Mouse (Mus musculus) lung, embryonic 14.5 days (tissue): Measurements from ENCODE around the gene Phyh. TPM values are rescaled to one million over a fixed set of nuclear protein-coding genes. Genes with fewer than 3 reads are reported as not detected.

Experiments
- ATAC-seq: fragments of 200-750 bp; cut with Nextera tagmentation; 2 replicates; pipeline ENCODE4 v1.8.0; 2017; ENCODE audit warnings: mild to moderate bottlenecking, moderate TSS enrichment, moderate library complexity; ENCODE audit not compliant: insufficient read depth
- DNase-seq: peaks from one replicate; pipeline ENCODE4 v3.0.0-alpha.2; 2015
- H3K27ac ChIP-seq: fragments of 300-500 bp; sonication (generic); 2 replicates; pipeline ENCODE4 v1.5.1; 2014; ENCODE audit warnings: low read depth, mild to moderate bottlenecking, moderate library complexity
- H3K27me3 ChIP-seq: fragments of 300-500 bp; sonication (generic); 2 replicates; pipeline ENCODE4 v1.6.1; 2014; ENCODE audit warnings: low read length, control low read depth; ENCODE audit not compliant: insufficient read depth
- H3K36me3 ChIP-seq: fragments of 300-500 bp; sonication (generic); 2 replicates; pipeline ENCODE4 v1.6.1; 2014; ENCODE audit warnings: control low read depth; ENCODE audit not compliant: insufficient read depth
- H3K4me1 ChIP-seq: fragments of 300-500 bp; sonication (generic); 2 replicates; pipeline ENCODE4 v1.6.1; 2014; ENCODE audit warnings: antibody characterized with exemption, control low read depth; ENCODE audit not compliant: insufficient read depth
- H3K4me2 ChIP-seq: fragments of 300-500 bp; sonication (generic); 2 replicates; pipeline ENCODE4 v1.6.1; 2014; ENCODE audit warnings: mild to moderate bottlenecking
- H3K4me3 ChIP-seq: fragments of 300-500 bp; sonication (generic); 2 replicates; pipeline ENCODE4 v1.5.1; 2014; ENCODE audit warnings: low read depth, low read length
- H3K9ac ChIP-seq: fragments of 300-500 bp; sonication (generic); 2 replicates; pipeline ENCODE4 v1.6.1; 2014
- H3K9me3 ChIP-seq: fragments of 300-500 bp; sonication (generic); 2 replicates; pipeline ENCODE4 v1.6.1; 2016; ENCODE audit warnings: low read depth, low read length, control low read depth
- CTCF ChIP-seq: IDR thresholded peaks from 2 replicates; pipeline ENCODE4 v1.5.1; 2016; ENCODE audit warnings: antibody characterized with exemption, low read depth
- WGBS: fragments of 180-500 bp; shearing (Covaris S2); extraction: QIAGEN DNeasy Blood & Tissue Kit; methylation state at CpG from one replicate; pipeline ENCODE4 v1.1.7; 2014; 5-methylcytosine and 5-hydroxymethylcytosine counted together
- polyA plus RNA-seq: library from polyadenylated mRNA; unstranded; fragments of >200 nt; fragmentation: Nextera tagmentation; extraction: Ambion mirVana; gene quantifications from 2 replicates; pipeline ENCODE4 v1.2.1, GENCODE M21; 2014

Phyh gene
- polyA plus RNA-seq, 1 experiment from 2014 or later = 46.4 TPM

DNA sequence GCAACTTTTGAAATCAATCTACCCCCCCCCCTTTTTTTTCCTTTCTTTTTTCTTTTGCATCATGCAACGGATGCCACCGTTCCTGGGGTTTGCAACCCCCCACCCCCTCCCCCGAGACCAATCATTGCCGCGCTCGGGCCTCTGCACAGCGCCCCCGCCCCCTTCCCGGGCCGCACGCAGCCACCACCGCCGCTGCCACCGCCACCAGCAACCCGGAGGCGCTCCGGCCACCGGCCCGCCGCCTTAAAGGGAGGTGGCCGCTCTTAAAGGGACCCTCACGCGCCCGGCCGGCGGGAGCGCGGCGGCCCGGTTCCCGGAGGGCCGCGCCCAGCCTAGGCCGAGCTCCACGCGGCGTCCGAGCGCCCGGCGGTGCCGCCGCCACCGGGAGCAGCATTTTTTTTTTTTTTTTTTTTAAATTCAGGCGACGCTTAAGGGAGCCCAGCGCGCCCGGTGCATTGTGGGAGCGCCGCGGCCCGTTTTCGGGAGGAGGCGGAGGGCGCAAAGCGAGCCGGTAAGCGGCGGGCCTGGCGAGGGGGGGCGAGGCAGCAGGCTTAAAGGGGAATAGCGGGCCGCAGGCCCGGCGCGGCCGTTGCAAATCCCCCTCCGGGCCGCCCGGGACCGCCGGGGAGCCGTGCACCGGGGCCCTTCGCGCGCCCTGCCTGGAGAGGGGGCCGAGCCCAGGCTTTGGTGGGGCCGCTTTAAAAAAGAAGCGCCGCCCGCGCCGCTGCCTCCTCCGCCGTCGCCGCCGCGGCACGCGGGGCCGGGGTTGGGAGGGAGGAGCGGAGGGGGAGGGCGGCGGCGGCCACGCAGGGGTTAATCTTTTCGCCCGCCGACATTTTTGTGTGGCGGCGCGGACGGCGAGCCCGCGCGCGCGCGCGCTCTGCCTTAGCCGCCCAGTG is 37.2 kb upstream of the Phyh start, which contains the start of gene Sephs1:
TSS of gene Sephs1 (plus strand) at position 215 of the 899 bp plus-strand sequence.
- Histone ChIP-seq H3K36me3 (peaks cover 21% of the 10 kb centered on the region), H3K9me3 (no peaks in the 10 kb centered on the region), H3K4me3 (peak within 1 kb of the TSS; percentile 97), H3K9ac (peak within 1 kb of the TSS; percentile 98), H3K4me1 (0 out of 2 replicates have a peak, but pooled peaks cover 4% of the 10 kb centered on the region), H3K27me3 (no peaks in the 10 kb centered on the region), H3K4me2 (peak within 1 kb of the TSS; percentile 79), H3K27ac (peak within 1 kb of the TSS; percentile 99)
- no peak for TF ChIP-seq CTCF
- under 1% methylated on average over 110 of the region's 115 CpGs for WGBS
- ATAC-seq = peak; percentile 69
- DNase-seq = peak; percentile 92

DNA sequence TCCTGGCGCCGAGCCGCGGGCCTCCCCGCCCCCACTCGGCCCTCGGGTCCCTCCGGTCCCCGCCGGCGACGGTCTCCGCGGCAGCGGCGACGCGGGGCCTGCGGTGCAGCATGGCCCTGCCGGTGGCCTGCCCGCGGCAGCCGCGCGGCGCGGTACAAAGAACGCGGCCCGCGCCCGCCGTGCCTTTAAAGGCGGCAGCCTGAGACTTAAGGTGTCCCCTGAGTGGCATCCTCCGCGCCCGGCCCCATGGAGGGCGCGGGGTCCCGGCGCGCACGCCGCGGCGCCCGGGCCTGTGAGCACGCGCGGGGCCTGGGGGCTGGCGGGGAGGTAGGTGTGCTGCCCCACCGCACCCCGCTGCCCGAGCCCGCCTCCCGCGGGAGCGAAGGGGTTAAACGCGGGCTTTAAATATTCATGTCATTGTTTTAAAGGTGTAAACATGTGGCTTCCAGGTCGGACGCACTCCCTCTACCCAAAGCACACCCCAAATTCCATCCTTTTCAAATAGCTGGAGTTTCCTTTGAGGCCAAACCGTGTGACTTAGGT is 36.5 kb upstream of the Phyh start:
- peak; percentile 64 for ATAC-seq
- H3K4me3 ChIP-seq = peak overlapping the region; percentile 97
- under 1% methylated on average over 48 of the region's 63 CpGs for WGBS
- peak overlapping the region; percentile 79 for H3K4me2 ChIP-seq
- peak overlapping the region; percentile 99 for H3K27ac ChIP-seq
- no peaks in the 10 kb centered on the region for H3K9me3 ChIP-seq
- H3K36me3 ChIP-seq = peaks cover 28% of the 10 kb centered on the region
- H3K9ac ChIP-seq = peak overlapping the region; percentile 98
- TF ChIP-seq CTCF = no peak
- H3K27me3 ChIP-seq = no peaks in the 10 kb centered on the region
- 0 out of 2 replicates have a peak, but pooled peaks cover 4% of the 10 kb centered on the region for H3K4me1 ChIP-seq
- DNase-seq = peak; percentile 76

DNA sequence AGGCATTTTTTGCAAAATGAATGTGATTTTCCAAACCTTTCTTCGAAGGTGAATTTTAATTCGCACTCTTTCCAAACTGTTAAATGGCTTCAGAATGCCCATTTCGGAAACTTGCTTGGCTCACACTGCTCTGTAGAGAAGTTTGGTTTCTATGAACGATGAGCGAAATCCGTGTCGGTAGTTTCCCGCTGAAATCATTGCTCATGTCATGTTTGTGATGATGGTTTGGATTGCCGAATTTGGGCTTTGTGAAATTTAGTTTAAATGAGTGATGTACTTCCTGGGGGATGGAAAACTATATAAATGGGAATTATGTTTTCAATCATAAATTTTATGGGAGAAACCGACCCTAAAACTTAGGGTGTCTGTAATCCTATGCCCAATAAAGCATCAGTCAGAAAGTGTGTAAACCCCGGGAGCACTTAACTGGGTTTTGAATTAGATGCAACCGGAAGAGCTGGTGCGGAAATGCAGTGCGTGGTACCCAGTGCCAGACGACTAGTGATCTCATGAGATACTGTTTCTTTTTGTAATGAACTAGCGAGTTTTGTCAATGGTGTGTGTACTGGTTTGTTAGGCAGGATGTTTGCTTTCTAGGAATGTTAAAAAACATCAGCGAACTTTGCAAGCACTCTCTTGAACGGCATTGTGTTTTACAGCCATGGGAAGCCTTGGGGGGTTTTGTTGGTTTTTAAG is 35.7 kb upstream of the Phyh start:
- H3K4me3 ChIP-seq = peak overlapping the region; percentile 97
- H3K9ac ChIP-seq = peak overlapping the region; percentile 98
- no peak for TF ChIP-seq CTCF
- H3K27ac ChIP-seq = peak overlapping the region; percentile 99
- ATAC-seq (no peak), DNase-seq (peak; percentile 53)
- WGBS = under 1% methylated on average over 18 of the region's 18 CpGs
- no peaks in the 10 kb centered on the region for H3K27me3 ChIP-seq
- H3K9me3 ChIP-seq = no peaks in the 10 kb centered on the region
- peak overlapping the region; percentile 79 for H3K4me2 ChIP-seq
- peaks cover 37% of the 10 kb centered on the region for H3K36me3 ChIP-seq
- H3K4me1 ChIP-seq = 0 out of 2 replicates have a peak, but pooled peaks cover 4% of the 10 kb centered on the region

DNA sequence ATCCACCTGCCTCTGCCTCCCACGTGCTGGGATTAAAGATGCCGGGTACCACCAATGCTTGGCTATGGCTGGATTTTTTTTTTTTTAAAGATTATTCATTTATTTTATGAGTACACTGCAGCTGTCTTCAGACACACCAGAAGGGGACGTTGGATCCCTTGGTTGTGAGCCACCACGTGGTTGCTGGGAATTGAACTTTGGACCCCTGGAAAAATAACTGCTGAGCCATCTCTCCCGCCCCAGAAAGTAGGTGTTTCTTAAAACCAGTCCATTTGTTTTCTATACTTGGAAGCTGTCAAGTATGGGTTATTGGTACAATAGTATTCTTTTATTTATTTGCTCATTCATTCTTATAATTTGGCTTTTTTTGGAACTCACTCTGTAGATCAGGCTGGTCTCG is 31.9 kb upstream of the Phyh start:
- H3K27me3 ChIP-seq = no peaks in the 10 kb centered on the region
- H3K4me2 ChIP-seq = no peak overlapping the region
- TF ChIP-seq CTCF = no peak
- peaks cover 74% of the 10 kb centered on the region for H3K36me3 ChIP-seq
- no peaks in the 10 kb centered on the region for H3K4me1 ChIP-seq
- no peak overlapping the region for H3K27ac ChIP-seq
- ATAC-seq = no peak
- H3K9me3 ChIP-seq = no peaks in the 10 kb centered on the region
- no peak overlapping the region for H3K4me3 ChIP-seq
- DNase-seq = no peak
- no peak overlapping the region for H3K9ac ChIP-seq
- WGBS = 89% methylated on average over 6 of the region's 6 CpGs

DNA sequence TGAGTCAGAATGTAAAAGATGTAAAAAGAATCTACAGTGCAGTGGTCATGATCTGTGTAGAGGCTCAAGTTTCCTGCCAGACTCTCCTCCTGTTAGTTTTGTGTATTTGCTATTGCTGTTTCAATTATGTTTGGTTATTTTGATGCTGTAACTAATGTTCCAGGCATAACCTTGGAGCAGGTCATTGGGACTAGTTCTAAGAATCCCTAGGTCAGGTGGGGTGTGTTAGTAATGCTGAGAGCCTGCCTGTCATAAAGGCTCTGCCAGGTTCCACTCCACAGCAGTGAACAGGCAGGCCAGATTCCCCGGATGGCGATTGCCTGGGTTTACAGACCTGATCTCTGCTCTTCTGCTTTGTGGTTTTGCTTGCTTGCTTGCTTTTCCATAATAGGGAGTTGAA is 23.2 kb upstream of the Phyh start:
- no peaks in the 10 kb centered on the region for H3K27me3 ChIP-seq
- H3K9ac ChIP-seq = no peak overlapping the region
- H3K4me1 ChIP-seq = no peaks in the 10 kb centered on the region
- peaks cover 95% of the 10 kb centered on the region for H3K36me3 ChIP-seq
- no peak overlapping the region for H3K4me2 ChIP-seq
- no peak overlapping the region for H3K27ac ChIP-seq
- no peak overlapping the region for H3K4me3 ChIP-seq
- DNase-seq = no peak
- no peak for ATAC-seq
- no peaks in the 10 kb centered on the region for H3K9me3 ChIP-seq
- 91% methylated on average over 2 of the region's 2 CpGs for WGBS
- TF ChIP-seq CTCF = no peak

DNA sequence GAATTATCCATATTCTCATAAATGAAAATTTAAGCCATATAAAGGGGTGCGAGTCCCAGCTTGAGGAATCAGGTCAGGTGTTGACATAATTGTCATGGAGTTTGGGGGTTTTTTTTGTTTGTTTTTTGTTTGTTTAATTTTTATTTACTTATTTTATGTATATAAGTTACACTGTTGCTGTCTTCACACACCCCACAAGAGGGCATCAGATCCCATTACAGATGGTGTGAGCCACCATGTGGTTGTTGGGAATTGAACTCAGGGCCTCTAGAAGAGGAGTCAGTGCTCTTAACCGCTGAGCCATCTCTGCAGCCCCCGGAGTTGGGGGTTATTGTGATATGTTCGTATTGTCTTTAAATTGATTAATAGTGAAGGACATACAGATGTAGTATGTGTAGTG is 21.8 kb upstream of the Phyh start:
- Histone ChIP-seq H3K4me2 (no peak overlapping the region), H3K4me1 (no peaks in the 10 kb centered on the region), H3K4me3 (no peak overlapping the region), H3K27ac (no peak overlapping the region), H3K27me3 (no peaks in the 10 kb centered on the region), H3K36me3 (peaks cover 93% of the 10 kb centered on the region), H3K9ac (no peak overlapping the region), H3K9me3 (no peaks in the 10 kb centered on the region)
- ATAC-seq = no peak
- TF ChIP-seq CTCF = peak; percentile 12; the same call in 1 of the 2 replicates
- DNase-seq = no peak
- 90% methylated on average over 4 of the region's 4 CpGs for WGBS

DNA sequence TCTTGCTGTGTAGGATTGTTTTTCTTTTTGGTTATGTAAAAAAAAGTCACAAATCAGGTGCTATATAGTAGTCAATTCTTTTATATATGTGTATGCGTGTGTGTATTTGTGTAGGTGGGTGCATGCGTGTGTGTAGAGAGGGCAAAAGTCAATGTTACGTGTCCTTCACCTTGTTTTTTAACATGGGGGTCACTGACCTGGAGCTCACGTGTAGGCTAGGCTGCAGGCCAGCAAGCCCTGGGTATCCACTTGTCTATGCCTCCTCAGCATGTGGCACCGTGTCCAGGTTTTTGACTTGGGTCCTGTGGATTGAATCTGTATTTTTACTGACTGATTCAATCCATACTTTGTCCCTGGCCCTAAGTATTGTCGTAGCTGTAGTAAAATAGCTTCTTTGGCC is 18.2 kb upstream of the Phyh start:
- H3K9ac ChIP-seq = no peak overlapping the region
- H3K9me3 ChIP-seq = no peaks in the 10 kb centered on the region
- H3K36me3 ChIP-seq = peaks cover 82% of the 10 kb centered on the region
- H3K27ac ChIP-seq = no peak overlapping the region
- H3K27me3 ChIP-seq = no peaks in the 10 kb centered on the region
- H3K4me3 ChIP-seq = no peak overlapping the region
- H3K4me1 ChIP-seq = no peaks in the 10 kb centered on the region
- 86% methylated on average over 6 of the region's 6 CpGs for WGBS
- DNase-seq = no peak
- no peak for TF ChIP-seq CTCF
- ATAC-seq = no peak
- H3K4me2 ChIP-seq = no peak overlapping the region
